Mouse (Mus musculus) left cerebral cortex, adult 2 months (tissue): ENCODE data around the gene Olfr1438-ps1. TPM values are rescaled to one million over a fixed set of nuclear protein-coding genes. Genes with fewer than 3 reads are reported as not detected.
"Not testable (repeated sequence)": the region's sequence is repeated elsewhere in the genome, so short reads cannot be mapped to it uniquely, and the experiment has no call there.

Experiments used
- DNase-seq, 2 experiments: peaks; one replicate each; pipeline ENCODE4 v3.0.0; 2021 to 2022; ENCODE audit warnings: low spot score in 2 of 2, mixed read lengths in 1 of 2; ENCODE audit errors: extremely low spot score in 1 of 2
- H3K27ac ChIP-seq: fragments of 200-600 bp; 2 replicates; pipeline ENCODE4 v1.8.1; 2022
- H3K4me3 ChIP-seq: fragments of 200-600 bp; 2 replicates; pipeline ENCODE4 v1.8.1; 2022
- CTCF ChIP-seq: fragments of 200-600 bp; IDR thresholded peaks from 2 replicates; pipeline ENCODE4 v1.8.1; 2022; ENCODE audit warnings: antibody characterized with exemption, mild to moderate bottlenecking, moderate library complexity
- intact Hi-C: fragments of 180-260 bp; cut with DNase I; formaldehyde crosslinking; loops from one replicate; pipeline ENCODE4 v1.15.1; 2025
- long read RNA-seq, 2 experiments: library from polyadenylated mRNA; stranded (forward); transcript quantifications; one replicate each; pipeline ENCODE4 v2.0.0; 2021; ENCODE audit warnings: borderline mapping rate in 2 of 2
- total RNA-seq, 2 experiments: library from RNA; stranded (reverse); gene quantifications; 2 replicates each; pipeline ENCODE4 v1.2.3; 2021

Olfr1438-ps1 gene
- total RNA-seq = not detected
- long read RNA-seq, experiment 1 = 0 reads
- long read RNA-seq, experiment 2 = 0 reads

GRCm38 (mm10) chr19:12335810-12336209 lies at the start of gene Olfr1438-ps1:
TSS of gene Olfr1438-ps1 (minus strand) at chr19:12335910.
- no peak for DNase-seq
- intact Hi-C loops = no loop called here
- Histone ChIP-seq H3K4me3 (no peak within 1 kb of the TSS), H3K27ac (no peak within 1 kb of the TSS)
- TF ChIP-seq CTCF = no peak

DNA sequence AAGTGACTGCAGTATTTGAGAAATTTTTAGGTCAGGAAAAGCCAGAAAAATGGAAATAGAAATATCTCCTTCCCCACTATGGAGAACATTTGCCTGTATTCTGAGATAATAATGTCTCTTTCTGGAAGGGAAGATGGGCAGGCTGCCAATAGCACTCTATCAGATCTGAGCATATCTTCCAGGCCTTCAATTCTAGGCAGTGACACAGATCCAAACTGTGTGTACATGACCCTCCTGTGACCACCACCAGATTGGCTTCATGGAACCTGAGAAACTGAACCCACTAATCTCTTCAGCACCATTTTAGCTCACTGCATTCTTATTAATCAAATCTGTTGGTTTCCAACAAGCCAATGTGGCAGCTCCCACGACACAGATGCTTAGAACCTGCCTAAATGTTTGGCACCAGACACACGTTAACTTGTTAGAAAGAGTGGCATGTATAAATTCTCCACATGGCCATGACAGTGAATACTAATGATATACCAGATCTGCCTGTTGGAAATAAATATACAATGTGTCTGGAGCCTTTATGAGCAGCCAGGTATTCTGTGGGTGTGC lies 38.8 kb upstream of the Olfr1438-ps1 start:
- intact Hi-C loops = loop anchor here (5.0 kb wide), 1 partner anchor 232 kb away; no protein-coding TSS in a partner anchor
- no peak overlapping the region for H3K4me3 ChIP-seq
- no peak for TF ChIP-seq CTCF
- DNase-seq = peak in 1 of 2 experiments; percentile 11
- H3K27ac ChIP-seq = no peak overlapping the region

DNA sequence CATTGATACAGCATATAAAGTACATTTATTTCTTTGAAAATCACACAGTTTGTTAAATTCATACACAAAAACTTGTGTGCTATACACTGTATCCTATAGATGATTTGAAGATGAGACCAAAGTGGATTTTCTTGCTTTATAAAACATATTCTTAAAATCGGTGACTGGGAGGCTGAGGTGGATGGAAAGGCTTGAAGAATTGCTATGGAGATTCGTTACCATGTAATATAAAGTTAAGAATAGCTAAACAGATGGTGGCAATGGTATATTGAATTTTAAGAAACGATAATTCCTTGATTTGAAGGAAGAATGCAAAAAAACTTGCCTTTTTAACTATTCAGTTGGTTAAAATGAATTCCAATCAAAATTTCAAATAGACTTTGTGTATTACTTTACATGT lies 37.3 kb upstream of the Olfr1438-ps1 start:
- DNase-seq = no peak
- Histone ChIP-seq H3K4me3 (no peak overlapping the region), H3K27ac (peak overlapping the region; percentile 42; the same call in 1 of the 2 replicates)
- intact Hi-C loops = loop anchor here (5.0 kb wide), 1 partner anchor 231 kb away; no protein-coding TSS in a partner anchor
- no peak for TF ChIP-seq CTCF

GRCm38 (mm10) chr19:12325001-12325400 lies 10.7 kb downstream of the Olfr1438-ps1 start, which contains the start of gene Olfr1437:
TSS of gene Olfr1437 (minus strand) at chr19:12325101.
- no peak for TF ChIP-seq CTCF
- intact Hi-C loops = no loop called here
- no peak for DNase-seq
- H3K4me3 ChIP-seq = no peak within 1 kb of the TSS
- no peak within 1 kb of the TSS for H3K27ac ChIP-seq

GRCm38 (mm10) chr19:12299030-12299429 lies 36.7 kb downstream of the Olfr1438-ps1 start, which contains the start of gene Olfr1436:
TSS of gene Olfr1436 (minus strand) at chr19:12299130.
- H3K27ac ChIP-seq, H3K4me3 ChIP-seq, DNase-seq, intact Hi-C loops: not testable (repeated sequence)

GRCm38 (mm10) chr19:12292979-12293378 lies 42.7 kb downstream of the Olfr1438-ps1 start:
- DNase-seq = no peak
- intact Hi-C loops = no loop called here
- no peak overlapping the region for H3K4me3 ChIP-seq
- no peak overlapping the region for H3K27ac ChIP-seq
- no peak for TF ChIP-seq CTCF

DNA sequence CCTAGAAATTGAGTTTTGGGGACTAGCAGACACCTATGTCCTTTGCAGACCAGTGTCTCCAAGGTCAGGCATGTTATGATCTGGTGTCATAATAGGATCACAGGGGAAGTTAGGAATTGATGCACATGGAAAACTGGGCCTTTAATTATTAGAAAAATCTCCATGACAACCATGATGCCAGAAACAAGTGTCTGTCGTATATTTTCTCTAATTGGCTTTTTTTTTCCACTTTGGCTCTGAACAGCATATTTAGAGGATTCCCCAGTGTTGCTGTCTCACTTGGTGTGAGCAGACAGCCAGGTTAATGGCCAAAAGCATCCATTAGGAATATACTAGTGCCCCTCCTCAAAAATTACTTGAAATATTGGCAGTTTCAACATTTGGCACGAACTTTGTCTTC lies 56.2 kb downstream of the Olfr1438-ps1 start, which contains the start of gene Olfr1434:
Gene Olfr1434, plus strand, starts transcription at position 301 of the 400 bp plus-strand sequence.
- DNase-seq = no peak
- intact Hi-C loops = no loop called here
- Histone ChIP-seq H3K27ac (no peak within 1 kb of the TSS), H3K4me3 (no peak within 1 kb of the TSS)
- TF ChIP-seq CTCF = no peak

Other genes starting within 250 kb of the Olfr1438-ps1 start
- gene Olfr1426, start 243.9 kb downstream of the Olfr1438-ps1 start, total RNA-seq = not detected
- not detected for gene Olfr1427, start 232.6 kb downstream of the Olfr1438-ps1 start, total RNA-seq
- not detected for gene Olfr1428, start 220.0 kb downstream of the Olfr1438-ps1 start, total RNA-seq
- not detected for gene Olfr76, start 212.7 kb downstream of the Olfr1438-ps1 start, total RNA-seq
- gene Olfr1555-ps1, start 165.8 kb downstream of the Olfr1438-ps1 start, total RNA-seq = not detected
- gene Olfr1431, start 135.3 kb downstream of the Olfr1438-ps1 start, total RNA-seq = not detected
- not detected for gene Olfr1432, start 103.3 kb downstream of the Olfr1438-ps1 start, total RNA-seq
- gene Olfr262, start 94.3 kb downstream of the Olfr1438-ps1 start, total RNA-seq = not detected
- gene Olfr235, start 74.9 kb downstream of the Olfr1438-ps1 start, total RNA-seq = not detected
- not detected for gene Olfr1434, start 56.1 kb downstream of the Olfr1438-ps1 start, total RNA-seq
- gene Olfr1436, start 36.8 kb downstream of the Olfr1438-ps1 start, total RNA-seq = not detected
- not detected for gene Olfr1437, start 10.8 kb downstream of the Olfr1438-ps1 start, total RNA-seq
- not detected for gene Olfr1440, start 51.4 kb upstream of the Olfr1438-ps1 start, total RNA-seq
- gene Olfr1441, start 81.5 kb upstream of the Olfr1438-ps1 start, total RNA-seq = not detected
- gene Pfpl, start 92.0 kb upstream of the Olfr1438-ps1 start, total RNA-seq = not detected
- gene Mpeg1, start 124.9 kb upstream of the Olfr1438-ps1 start, total RNA-seq = 1 to 10 TPM; 6.8 to 7.4 TPM
- gene Dtx4, start 165.5 kb upstream of the Olfr1438-ps1 start, total RNA-seq = 10 to 100 TPM; 36.0 to 36.3 TPM
- gene Fam111a, start 209.8 kb upstream of the Olfr1438-ps1 start, total RNA-seq = 1 to 10 TPM; 1.5 to 2.2 TPM